In the genomic region with DNA sequence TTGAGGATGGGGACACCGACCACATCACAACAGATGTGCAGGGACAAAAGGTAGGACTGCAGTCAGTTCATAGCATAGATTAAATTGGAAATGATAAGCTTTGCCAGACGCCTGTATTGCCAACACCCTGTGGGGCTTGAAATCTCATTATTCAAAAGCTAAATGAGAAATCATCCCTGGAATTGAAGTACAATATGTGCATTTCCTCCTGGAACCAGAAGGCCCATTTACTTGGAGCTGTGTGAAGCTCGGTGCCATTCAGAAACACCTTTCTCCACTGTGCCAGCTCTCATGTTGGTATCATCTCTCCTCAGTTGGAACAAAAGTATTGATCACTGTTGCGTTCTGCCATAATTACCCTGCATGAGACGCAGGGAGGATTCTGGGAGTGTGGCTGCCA, we compare ENCODE assay signal across 28 mouse cellular contexts.
DNase-seq lines count a peak whose midpoint lies in the region; ATAC-seq and TF ChIP-seq lines count a peak whose summit lies in the region.
"Had no signal": no experiment of that assay in that cellular context is flagged by ENCODE, and none has a peak within 500 bp of the region (broad histone marks: within the 10 kb centered on the region; RNA-seq: fewer than 3 reads in every experiment).

No protein-coding gene starts in this region.

- H3K27me3 ChIP-seq in hindbrain, postnatal 0 days (ENCODE audit: insufficient read depth, low read length), result no peaks in the 10 kb centered on the region
- no peaks in the 10 kb centered on the region for H3K27me3 ChIP-seq in hindbrain, embryonic 10.5 days (ENCODE audit: insufficient read depth, poor library complexity, severe bottlenecking)
- H3K27me3 ChIP-seq: CH12.LX; embryonic facial prominence, embryonic 12.5 days; embryonic facial prominence, embryonic 15.5 days; forebrain, embryonic 12.5 days; forebrain, embryonic 15.5 days; heart, embryonic 12.5 days; heart, embryonic 15.5 days; Patski had no signal

- H3K4me1 ChIP-seq in hindbrain, postnatal 0 days (ENCODE audit: insufficient read depth, low read length), result no peaks in the 10 kb centered on the region
- no peaks in the 10 kb centered on the region for H3K4me1 ChIP-seq in hindbrain, embryonic 10.5 days (replicated peaks)
- H3K4me1 ChIP-seq: embryonic facial prominence, embryonic 12.5 days; embryonic facial prominence, embryonic 15.5 days; forebrain, embryonic 12.5 days; forebrain, embryonic 15.5 days; heart, embryonic 12.5 days; heart, embryonic 15.5 days had no signal

- no peak overlapping the region for H3K4me2 ChIP-seq in hindbrain, postnatal 0 days (ENCODE audit: low read depth, low read length)
- H3K4me2 ChIP-seq: embryonic facial prominence, embryonic 12.5 days; embryonic facial prominence, embryonic 15.5 days; forebrain, embryonic 12.5 days; forebrain, embryonic 15.5 days; heart, embryonic 12.5 days; heart, embryonic 15.5 days had no signal

- DNase-seq in cerebellum, adult 11-12 months, result peak; percentile 11
- no peak for DNase-seq in cerebellum, postnatal 25 days
- DNase-seq in cerebellum, adult 9-10 months, result peak; percentile 38
- DNase-seq in cerebellum, postnatal 14 days, result no peak
- DNase-seq in hindbrain, postnatal 0 days (ENCODE audit: low spot score), result peak; percentile 6
- no peak for DNase-seq in hindbrain, embryonic 10.5 days (ENCODE audit: low spot score)
- DNase-seq: adrenal gland, postnatal 10 days; adrenal gland, postnatal 36 days; B cell, adult 2 months; gastrocnemius, postnatal 25 days; heart, adult 18-20 months; heart, postnatal 10 days; heart, postnatal 36 days; kidney, adult 18-20 months; kidney, adult 9 months had no signal

- H3K9me3 ChIP-seq in hindbrain, postnatal 0 days (ENCODE audit: low read length), result no peaks in the 10 kb centered on the region
- H3K9me3 ChIP-seq in hindbrain, embryonic 10.5 days, result no peaks in the 10 kb centered on the region
- H3K9me3 ChIP-seq: embryonic facial prominence, embryonic 12.5 days; embryonic facial prominence, embryonic 15.5 days; forebrain, embryonic 12.5 days; forebrain, embryonic 15.5 days; G1E; heart, embryonic 12.5 days; heart, embryonic 15.5 days had no signal

- H3K4me3 ChIP-seq in hindbrain, postnatal 0 days (ENCODE audit: low read length), result no peak overlapping the region
- H3K4me3 ChIP-seq in hindbrain, embryonic 10.5 days, result no peak overlapping the region
- H3K4me3 ChIP-seq: embryonic facial prominence, embryonic 12.5 days; embryonic facial prominence, embryonic 15.5 days; forebrain, embryonic 12.5 days; forebrain, embryonic 15.5 days; heart, embryonic 12.5 days; heart, embryonic 15.5 days had no signal

- no peak for ATAC-seq in hindbrain, postnatal 0 days
- ATAC-seq in erythroid progenitor cell, adult 5-6 weeks (replicated peaks; ENCODE audit: low FRiP score, poor library complexity, severe bottlenecking), result no peak
- ATAC-seq: forebrain, embryonic 15.5 days; hindbrain, embryonic 16.5 days; inflammation-experienced regulatory T-cells, adult 6 months; intestine, embryonic 16.5 days; Patski had no signal

- 63% methylated on average over 5 of the region's 5 CpGs for WGBS in hindbrain, postnatal 0 days
- 89% methylated on average over 5 of the region's 5 CpGs for WGBS in hindbrain, embryonic 10.5 days

- no peak overlapping the region for H3K9ac ChIP-seq in hindbrain, postnatal 0 days (replicated peaks; ENCODE audit: low read length)
- H3K9ac ChIP-seq: embryonic facial prominence, embryonic 12.5 days; embryonic facial prominence, embryonic 15.5 days; forebrain, embryonic 12.5 days; forebrain, embryonic 15.5 days; heart, embryonic 12.5 days; heart, embryonic 15.5 days had no signal

- H3K36me3 ChIP-seq in hindbrain, postnatal 0 days (ENCODE audit: insufficient read depth, low read length), result no peaks in the 10 kb centered on the region
- H3K36me3 ChIP-seq in hindbrain, embryonic 10.5 days, result no peaks in the 10 kb centered on the region
- H3K36me3 ChIP-seq: embryonic facial prominence, embryonic 12.5 days; embryonic facial prominence, embryonic 15.5 days; forebrain, embryonic 12.5 days; forebrain, embryonic 15.5 days; heart, embryonic 12.5 days; heart, embryonic 15.5 days had no signal

- no peak overlapping the region for H3K27ac ChIP-seq in hindbrain, postnatal 0 days
- H3K27ac ChIP-seq in hindbrain, embryonic 10.5 days, result no peak overlapping the region
- H3K27ac ChIP-seq: embryonic facial prominence, embryonic 12.5 days; embryonic facial prominence, embryonic 15.5 days; forebrain, embryonic 12.5 days; forebrain, embryonic 15.5 days; heart, embryonic 15.5 days had no signal

- no peak for TF ChIP-seq CTCF in hindbrain, postnatal 0 days (IDR thresholded peaks at IDR 0.05; ENCODE audit: low read depth)

Comparison
In these comparisons a context has a peak if more than half of its experiments do, and no peak if none do; other contexts are left out.
1. DNase-seq: peak in cerebellum, adult 11-12 months (single experiment), cerebellum, adult 9-10 months (single experiment) and hindbrain, postnatal 0 days (single experiment); none in cerebellum, postnatal 25 days (0 of 2), cerebellum, postnatal 14 days (0 of 2) and hindbrain, embryonic 10.5 days (single experiment).